Mouse (Mus musculus) heart, embryonic 15.5 days (tissue): ENCODE results near the gene Krt26. TPM values are rescaled to one million over a fixed set of nuclear protein-coding genes. Genes with fewer than 3 reads are reported as not detected.
A peak's percentile ranks its signal among the peaks of the same experiment; 100 is the strongest.

Experiments
- ATAC-seq: fragments of 200-750 bp; cut with Nextera tagmentation; replicated peaks from 2 replicates; pipeline ENCODE4 v1.8.0; 2017; ENCODE audit warnings: low read depth, moderate TSS enrichment; ENCODE audit not compliant: insufficient number of reproducible peaks, insufficient read depth, low FRiP score
- H3K27ac ChIP-seq: fragments of 300-500 bp; sonication (generic); 2 replicates; pipeline ENCODE4 v1.5.1; 2015; ENCODE audit warnings: mild to moderate bottlenecking, inconsistent platforms
- H3K27me3 ChIP-seq: fragments of 300-500 bp; sonication (generic); 2 replicates; pipeline ENCODE4 v1.6.1; 2015; ENCODE audit warnings: inconsistent platforms
- H3K36me3 ChIP-seq: fragments of 300-500 bp; sonication (generic); 2 replicates; pipeline ENCODE4 v1.6.1; 2015; ENCODE audit warnings: mild to moderate bottlenecking, inconsistent platforms
- H3K4me1 ChIP-seq: fragments of 300-500 bp; sonication (generic); replicated peaks from 2 replicates; pipeline ENCODE4 v1.6.1; 2015; ENCODE audit warnings: inconsistent platforms
- H3K4me2 ChIP-seq: fragments of 300-500 bp; sonication (generic); 2 replicates; pipeline ENCODE4 v1.6.1; 2015; ENCODE audit warnings: inconsistent platforms, mild to moderate bottlenecking, moderate library complexity
- H3K4me3 ChIP-seq: fragments of 300-500 bp; sonication (generic); 2 replicates; pipeline ENCODE4 v1.5.1; 2015; ENCODE audit warnings: mild to moderate bottlenecking, inconsistent platforms
- H3K9ac ChIP-seq: fragments of 300-500 bp; sonication (generic); 2 replicates; pipeline ENCODE4 v1.6.1; 2015; ENCODE audit warnings: mild to moderate bottlenecking, inconsistent platforms
- H3K9me3 ChIP-seq: fragments of 300-500 bp; sonication (generic); replicated peaks from 2 replicates; pipeline ENCODE4 v1.6.1; 2016; ENCODE audit warnings: inconsistent platforms
- WGBS: fragments of 180-500 bp; shearing (Covaris S2); methylation state at CpG from one replicate; pipeline ENCODE4 v1.1.7; 2015; ENCODE audit warnings: mixed read lengths; 5-methylcytosine and 5-hydroxymethylcytosine counted together
- polyA plus RNA-seq: library from polyadenylated mRNA; unstranded; fragments of >200 nt; fragmentation: Nextera tagmentation; extraction: Ambion mirVana; gene quantifications from 2 replicates; pipeline ENCODE4 v1.2.1, GENCODE M21; 2015

Gene Krt26
- polyA plus RNA-seq, 1 experiment from 2014 or later = not detected

DNA sequence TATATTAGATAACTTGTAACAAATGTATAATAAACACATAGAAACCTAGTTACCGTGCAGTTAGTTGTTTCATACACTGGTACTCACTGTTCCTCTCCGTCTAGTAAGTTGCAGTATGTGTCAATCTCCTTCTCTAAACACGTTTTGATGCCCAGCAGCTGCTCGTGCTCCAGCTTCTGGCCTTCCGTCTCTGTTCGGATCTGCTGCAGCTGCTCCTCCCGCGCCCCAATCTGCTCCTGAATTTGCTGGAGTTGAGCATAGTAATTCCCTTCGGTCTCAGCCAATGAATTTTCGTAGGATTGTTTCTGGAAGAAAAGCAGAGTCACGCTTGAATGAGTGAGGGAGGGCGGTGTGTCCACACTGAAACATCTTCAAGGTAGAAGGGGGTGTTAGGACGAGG is 4.3 kb downstream of the Krt26 start:
- no peak overlapping the region for H3K4me3 ChIP-seq
- no peaks in the 10 kb centered on the region for H3K36me3 ChIP-seq
- H3K9ac ChIP-seq = no peak overlapping the region
- no peak for ATAC-seq
- no peaks in the 10 kb centered on the region for H3K27me3 ChIP-seq
- no peak overlapping the region for H3K4me2 ChIP-seq
- H3K4me1 ChIP-seq = no peaks in the 10 kb centered on the region
- 64% methylated on average over 13 of the region's 13 CpGs for WGBS
- H3K27ac ChIP-seq = no peak overlapping the region
- no peaks in the 10 kb centered on the region for H3K9me3 ChIP-seq

DNA sequence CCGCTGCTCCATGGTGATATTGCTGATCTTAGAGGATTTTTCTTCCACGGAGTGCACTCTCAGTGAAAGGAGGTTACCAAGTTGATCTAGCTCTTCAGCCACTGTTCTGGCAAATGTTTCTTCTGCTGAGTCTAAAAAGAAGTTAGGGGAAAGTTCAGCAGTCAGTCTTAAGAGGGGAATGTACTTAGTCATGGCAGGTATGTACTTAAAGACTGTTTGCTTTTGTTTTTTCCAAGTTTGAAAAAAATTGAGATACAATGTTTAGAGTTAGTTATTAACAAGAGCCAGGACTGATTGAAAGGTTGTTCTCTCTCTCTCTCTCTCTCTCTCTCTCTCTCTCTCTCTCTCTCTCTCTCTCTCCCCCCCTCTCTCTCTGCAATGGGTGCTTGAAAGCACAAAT is 8.1 kb downstream of the Krt26 start:
- Histone ChIP-seq H3K4me2 (no peak overlapping the region), H3K9ac (no peak overlapping the region), H3K4me3 (no peak overlapping the region), H3K9me3 (no peaks in the 10 kb centered on the region), H3K4me1 (no peaks in the 10 kb centered on the region), H3K27ac (no peak overlapping the region), H3K27me3 (no peaks in the 10 kb centered on the region), H3K36me3 (no peaks in the 10 kb centered on the region)
- ATAC-seq = no peak
- 59% methylated on average over 2 of the region's 2 CpGs for WGBS

DNA sequence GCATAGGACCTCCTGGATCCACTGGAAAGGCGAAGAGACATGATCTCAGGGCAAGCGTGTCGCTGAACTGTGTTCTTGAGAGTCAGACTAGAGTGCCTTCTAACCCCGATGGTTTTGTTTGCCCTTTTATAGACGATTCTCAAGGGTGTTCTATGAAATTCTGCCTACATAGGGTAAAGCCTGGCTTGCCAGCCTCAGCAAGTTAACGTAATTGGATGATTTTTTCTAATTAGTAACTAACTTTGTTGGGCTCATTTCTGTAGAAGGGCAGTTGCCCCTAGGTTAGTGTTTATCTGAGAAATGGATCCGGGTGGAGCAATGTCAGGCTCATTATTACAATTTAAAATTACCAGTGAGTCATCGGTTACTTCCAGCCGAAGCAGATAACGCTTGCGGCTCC is 14.9 kb downstream of the Krt26 start, which contains the start of gene Krt25:
Krt25 (minus strand) TSS at position 101 of the 400 bp plus-strand sequence.
- H3K4me3 ChIP-seq = no peak within 1 kb of the TSS
- H3K4me1 ChIP-seq = 0 out of 2 replicates have a peak, but pooled peaks cover 3% of the 10 kb centered on the region
- WGBS = 88% methylated on average over 11 of the region's 11 CpGs
- H3K27ac ChIP-seq = no peak within 1 kb of the TSS
- no peak for ATAC-seq
- H3K36me3 ChIP-seq = no peaks in the 10 kb centered on the region
- H3K27me3 ChIP-seq = no peaks in the 10 kb centered on the region; the same call in 1 of the 2 replicates
- H3K9ac ChIP-seq = no peak within 1 kb of the TSS
- H3K9me3 ChIP-seq = no peaks in the 10 kb centered on the region
- H3K4me2 ChIP-seq = no peak within 1 kb of the TSS

DNA sequence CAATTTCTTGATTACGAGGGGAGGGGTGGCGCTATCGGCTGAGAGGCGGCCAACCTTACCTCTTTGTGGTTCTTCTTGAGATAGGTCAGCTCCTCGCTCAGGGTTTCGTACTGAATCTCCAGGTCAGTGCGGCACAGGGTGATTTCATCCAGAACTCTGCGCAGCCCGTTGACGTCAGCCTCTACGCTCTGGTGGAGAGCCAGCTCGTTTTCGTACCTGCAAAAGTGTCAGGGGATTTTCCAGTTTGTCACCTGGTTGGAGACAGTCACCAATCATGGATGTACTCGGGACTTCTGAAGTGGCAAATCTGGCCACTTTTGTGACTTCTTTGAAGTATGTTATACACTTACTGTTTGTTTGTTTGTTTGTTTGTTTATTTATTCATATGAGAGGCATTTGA is 16.7 kb downstream of the Krt26 start:
- Histone ChIP-seq H3K27me3 (no peaks in the 10 kb centered on the region; the same call in 1 of the 2 replicates), H3K27ac (no peak overlapping the region), H3K9ac (no peak overlapping the region), H3K9me3 (no peaks in the 10 kb centered on the region), H3K4me2 (no peak overlapping the region), H3K4me1 (0 out of 2 replicates have a peak, but pooled peaks cover 3% of the 10 kb centered on the region), H3K4me3 (no peak overlapping the region), H3K36me3 (no peaks in the 10 kb centered on the region)
- ATAC-seq = no peak
- WGBS = 76% methylated on average over 14 of the region's 14 CpGs

DNA sequence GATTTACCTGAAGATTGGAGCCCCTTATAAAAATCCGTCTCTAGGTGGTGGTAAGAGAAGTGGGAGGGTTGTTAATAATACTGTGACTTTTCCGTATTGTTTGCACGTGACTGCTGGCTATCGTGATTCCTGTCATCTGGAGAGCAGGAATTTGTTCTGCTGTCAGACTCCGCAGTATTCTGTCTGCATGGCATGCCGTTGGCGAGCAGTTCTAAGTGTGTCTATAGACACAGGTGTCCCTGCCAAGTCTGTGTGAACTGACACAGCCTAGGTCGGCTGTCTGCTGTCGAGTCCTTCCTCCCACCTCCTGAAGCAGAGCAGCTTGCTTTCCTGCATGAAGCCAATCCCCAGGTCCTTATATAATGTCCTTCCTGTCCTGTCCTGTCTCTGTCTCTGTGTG is 18.6 kb downstream of the Krt26 start:
- no peak overlapping the region for H3K9ac ChIP-seq
- no peaks in the 10 kb centered on the region for H3K36me3 ChIP-seq
- H3K27me3 ChIP-seq = no peaks in the 10 kb centered on the region; the same call in 1 of the 2 replicates
- no peak overlapping the region for H3K4me3 ChIP-seq
- no peak overlapping the region for H3K27ac ChIP-seq
- no peaks in the 10 kb centered on the region for H3K9me3 ChIP-seq
- 0 out of 2 replicates have a peak, but pooled peaks cover 3% of the 10 kb centered on the region for H3K4me1 ChIP-seq
- 26% methylated on average over 9 of the region's 9 CpGs for whole genome bisulfite sequencing
- ATAC-seq = no peak; the same call in 1 of the 2 replicates
- peak overlapping the region; percentile 23 for H3K4me2 ChIP-seq

DNA sequence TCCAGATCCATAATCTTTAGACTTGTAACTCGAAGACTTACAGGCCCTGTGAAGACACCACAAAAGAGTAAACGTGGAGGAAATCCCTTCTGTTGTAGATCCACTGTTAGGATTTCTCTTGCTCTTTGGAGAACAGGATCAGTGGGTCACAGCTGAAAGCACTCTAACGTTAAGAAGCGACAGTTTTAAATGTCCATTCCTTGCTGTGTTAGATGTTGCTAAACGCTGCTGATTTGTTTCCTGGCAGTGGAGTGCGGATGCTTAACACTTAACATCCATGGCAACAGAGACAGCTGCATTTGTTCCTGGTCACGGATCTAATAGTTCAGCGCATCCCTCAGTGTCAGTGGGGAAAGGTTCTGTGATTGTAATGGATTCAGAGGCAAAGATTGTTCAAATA is 21.2 kb downstream of the Krt26 start:
- no peaks in the 10 kb centered on the region; the same call in 1 of the 2 replicates for H3K27me3 ChIP-seq
- H3K4me3 ChIP-seq = no peak overlapping the region
- H3K9me3 ChIP-seq = no peaks in the 10 kb centered on the region
- no peak overlapping the region for H3K9ac ChIP-seq
- 60% methylated on average over 8 of the region's 8 CpGs for WGBS
- H3K4me1 ChIP-seq = 0 out of 2 replicates have a peak, but pooled peaks cover 3% of the 10 kb centered on the region
- no peak overlapping the region for H3K27ac ChIP-seq
- ATAC-seq = no peak
- H3K4me2 ChIP-seq = no peak overlapping the region
- no peaks in the 10 kb centered on the region for H3K36me3 ChIP-seq

DNA sequence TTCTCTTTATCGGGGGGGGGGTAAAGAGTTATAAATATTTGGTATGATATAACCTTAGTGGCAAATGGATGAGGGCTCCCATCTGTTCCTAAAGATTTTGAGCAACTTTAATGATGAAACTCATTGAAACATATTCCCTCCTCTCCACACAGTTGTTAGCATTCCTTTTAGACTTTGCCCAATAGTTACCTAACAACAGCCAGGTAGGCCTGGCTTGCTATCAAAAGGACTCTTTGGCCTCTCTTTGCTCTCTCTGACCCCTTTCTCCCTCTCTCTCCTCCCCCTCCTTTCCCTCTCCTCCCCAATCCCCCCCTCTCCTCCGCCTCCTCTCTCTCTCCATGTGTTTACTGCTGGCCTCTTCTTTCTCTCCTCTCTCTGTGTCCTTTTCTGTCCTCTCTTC is 23.2 kb downstream of the Krt26 start:
- H3K4me3 ChIP-seq = no peak overlapping the region
- WGBS = 83% methylated on average over 2 of the region's 2 CpGs
- H3K27ac ChIP-seq = no peak overlapping the region
- no peaks in the 10 kb centered on the region for H3K36me3 ChIP-seq
- H3K9me3 ChIP-seq = no peaks in the 10 kb centered on the region
- no peak overlapping the region for H3K9ac ChIP-seq
- H3K4me2 ChIP-seq = no peak overlapping the region
- ATAC-seq = no peak
- 0 out of 2 replicates have a peak, but pooled peaks cover 3% of the 10 kb centered on the region for H3K4me1 ChIP-seq
- H3K27me3 ChIP-seq = no peaks in the 10 kb centered on the region

DNA sequence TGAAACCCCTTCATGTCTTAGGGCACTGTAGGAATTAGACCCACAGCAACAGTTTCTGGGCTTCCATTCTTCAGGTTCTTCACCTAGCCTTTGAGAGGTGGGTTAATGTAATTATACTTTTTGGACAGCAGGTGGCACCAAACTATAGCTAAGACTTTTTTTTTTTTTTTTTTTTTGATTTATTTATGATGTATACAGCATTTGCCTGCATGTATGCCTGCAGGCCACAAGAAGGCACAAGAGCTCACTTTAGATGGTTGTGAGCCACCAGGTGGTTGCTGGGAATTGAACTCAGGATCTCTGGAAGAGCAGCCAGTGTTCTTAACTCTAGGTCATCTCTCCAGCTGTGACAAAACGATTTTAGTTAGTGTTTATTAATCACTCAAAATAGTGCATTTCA is 26.9 kb downstream of the Krt26 start:
- Histone ChIP-seq H3K4me1 (no peaks in the 10 kb centered on the region), H3K27ac (no peak overlapping the region), H3K4me3 (no peak overlapping the region), H3K4me2 (no peak overlapping the region), H3K9me3 (no peaks in the 10 kb centered on the region), H3K36me3 (no peaks in the 10 kb centered on the region), H3K27me3 (no peaks in the 10 kb centered on the region), H3K9ac (no peak overlapping the region)
- no peak for ATAC-seq
- WGBS = 82% methylated on average over 1 of the region's 1 CpGs

DNA sequence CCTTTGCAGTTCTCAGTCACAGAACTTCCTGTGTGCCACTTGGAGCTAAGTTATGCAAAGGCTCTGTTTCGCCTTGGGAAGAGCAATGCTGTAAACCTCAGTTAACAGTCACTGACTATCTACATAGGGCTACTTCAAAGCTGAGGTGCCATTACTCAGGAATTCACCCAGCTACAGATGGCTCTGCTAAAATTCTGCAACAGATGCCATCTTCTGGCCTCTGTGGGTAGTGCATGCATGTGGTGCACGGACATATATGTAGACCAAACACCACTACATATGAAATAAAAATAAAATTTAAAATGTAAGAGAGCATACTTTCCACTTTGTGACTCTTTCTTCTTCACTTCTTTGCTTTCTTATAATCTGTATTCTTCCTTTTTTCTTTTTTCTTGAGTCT is 30.2 kb downstream of the Krt26 start:
- no peak for ATAC-seq
- Histone ChIP-seq H3K9me3 (no peaks in the 10 kb centered on the region), H3K4me2 (no peak overlapping the region)

DNA sequence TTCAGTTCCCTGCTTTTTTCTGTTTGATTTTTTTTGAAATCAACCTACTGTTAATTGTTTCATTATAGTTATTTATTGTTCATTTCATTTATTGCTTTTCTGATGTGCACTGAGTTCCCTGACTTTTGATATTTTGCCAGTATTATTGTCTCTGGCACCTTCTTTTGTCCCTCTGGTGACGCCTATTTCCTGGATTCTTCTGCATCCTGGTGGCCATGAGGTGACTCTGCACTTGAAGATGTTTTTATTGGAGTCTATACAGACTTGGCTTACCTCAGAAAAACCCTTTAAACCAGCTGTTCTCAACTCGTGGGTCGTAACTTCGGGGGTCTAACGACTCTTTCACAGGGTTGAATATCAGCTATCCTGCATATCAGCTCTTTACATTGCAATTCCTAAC is 42.7 kb downstream of the Krt26 start:
- Histone ChIP-seq H3K27me3 (peaks cover 8% of the 10 kb centered on the region), H3K4me1 (no peaks in the 10 kb centered on the region), H3K4me3 (no peak overlapping the region), H3K4me2 (no peak overlapping the region), H3K9me3 (no peaks in the 10 kb centered on the region), H3K36me3 (no peaks in the 10 kb centered on the region), H3K9ac (no peak overlapping the region), H3K27ac (no peak overlapping the region)
- no peak for ATAC-seq
- WGBS = 35% methylated on average over 5 of the region's 5 CpGs

More for the DNA sequence above, 30.2 kb downstream of the Krt26 start:
- Histone ChIP-seq H3K27ac (no peak overlapping the region), H3K4me3 (no peak overlapping the region), H3K36me3 (no peaks in the 10 kb centered on the region), H3K27me3 (no peaks in the 10 kb centered on the region), H3K9ac (no peak overlapping the region), H3K4me1 (no peaks in the 10 kb centered on the region)
- 24% methylated on average over 2 of the region's 2 CpGs for WGBS

DNA sequence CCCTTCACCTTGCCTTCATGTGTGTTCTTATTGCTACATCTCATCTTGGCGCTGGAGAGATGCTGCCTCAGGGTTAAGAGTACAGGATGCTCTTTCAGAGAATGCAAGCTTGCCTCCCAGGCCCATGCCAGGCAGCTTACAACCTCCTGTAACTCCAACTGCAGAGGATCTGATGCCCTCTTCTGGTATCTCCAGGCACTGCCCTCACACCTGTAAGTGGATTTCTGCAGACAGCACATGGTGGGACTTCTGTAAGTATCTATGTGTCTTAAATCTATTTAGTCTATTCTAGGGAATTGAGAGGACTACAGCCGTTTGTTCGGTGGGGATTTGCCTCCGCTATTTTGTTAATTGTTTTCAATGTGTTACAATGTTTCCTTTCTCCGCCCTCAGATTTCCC is 44.9 kb downstream of the Krt26 start:
- H3K4me2 ChIP-seq = no peak overlapping the region
- no peaks in the 10 kb centered on the region for H3K9me3 ChIP-seq
- ATAC-seq = no peak
- H3K4me3 ChIP-seq = no peak overlapping the region
- H3K9ac ChIP-seq = no peak overlapping the region
- H3K36me3 ChIP-seq = no peaks in the 10 kb centered on the region
- H3K27ac ChIP-seq = no peak overlapping the region
- WGBS = 51% methylated on average over 5 of the region's 5 CpGs
- no peaks in the 10 kb centered on the region for H3K4me1 ChIP-seq
- H3K27me3 ChIP-seq = peaks cover 8% of the 10 kb centered on the region

DNA sequence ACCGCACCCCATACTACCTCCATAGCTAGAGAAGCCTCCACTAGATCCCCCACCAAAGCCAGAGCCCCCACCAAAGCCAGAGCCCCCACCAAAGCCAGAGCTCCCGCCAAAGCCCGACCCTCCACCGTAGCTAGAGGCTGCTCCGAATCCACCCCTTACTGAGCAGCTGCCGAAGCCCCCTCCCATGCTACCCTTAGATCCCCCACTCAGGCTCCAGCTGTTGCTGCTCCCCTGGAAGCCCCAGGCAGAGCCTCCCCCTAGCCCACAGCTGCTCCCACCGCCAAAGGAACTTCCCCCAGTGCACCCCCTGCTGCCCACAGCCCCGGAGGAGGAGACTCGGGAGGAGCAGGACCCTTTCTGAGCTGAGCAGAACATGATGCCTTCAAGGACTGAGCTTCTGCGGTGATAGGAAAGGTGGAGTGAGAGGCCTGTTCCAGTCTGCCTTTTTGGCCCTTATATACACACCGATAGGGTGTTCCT is 52.9 kb downstream of the Krt26 start, which contains the start of gene Krt24:
Krt24 (minus strand) TSS at position 430 of the 480 bp plus-strand sequence.
- Histone ChIP-seq H3K4me2 (no peak within 1 kb of the TSS), H3K36me3 (no peaks in the 10 kb centered on the region), H3K9me3 (no peaks in the 10 kb centered on the region), H3K4me1 (no peaks in the 10 kb centered on the region), H3K9ac (no peak within 1 kb of the TSS), H3K27me3 (no peaks in the 10 kb centered on the region), H3K27ac (no peak within 1 kb of the TSS), H3K4me3 (no peak within 1 kb of the TSS)
- ATAC-seq = no peak
- 41% methylated on average over 11 of the region's 11 CpGs for WGBS
